Mouse (Mus musculus): ENCODE results near the gene Arpp19.

Gene Arpp19

DNA sequence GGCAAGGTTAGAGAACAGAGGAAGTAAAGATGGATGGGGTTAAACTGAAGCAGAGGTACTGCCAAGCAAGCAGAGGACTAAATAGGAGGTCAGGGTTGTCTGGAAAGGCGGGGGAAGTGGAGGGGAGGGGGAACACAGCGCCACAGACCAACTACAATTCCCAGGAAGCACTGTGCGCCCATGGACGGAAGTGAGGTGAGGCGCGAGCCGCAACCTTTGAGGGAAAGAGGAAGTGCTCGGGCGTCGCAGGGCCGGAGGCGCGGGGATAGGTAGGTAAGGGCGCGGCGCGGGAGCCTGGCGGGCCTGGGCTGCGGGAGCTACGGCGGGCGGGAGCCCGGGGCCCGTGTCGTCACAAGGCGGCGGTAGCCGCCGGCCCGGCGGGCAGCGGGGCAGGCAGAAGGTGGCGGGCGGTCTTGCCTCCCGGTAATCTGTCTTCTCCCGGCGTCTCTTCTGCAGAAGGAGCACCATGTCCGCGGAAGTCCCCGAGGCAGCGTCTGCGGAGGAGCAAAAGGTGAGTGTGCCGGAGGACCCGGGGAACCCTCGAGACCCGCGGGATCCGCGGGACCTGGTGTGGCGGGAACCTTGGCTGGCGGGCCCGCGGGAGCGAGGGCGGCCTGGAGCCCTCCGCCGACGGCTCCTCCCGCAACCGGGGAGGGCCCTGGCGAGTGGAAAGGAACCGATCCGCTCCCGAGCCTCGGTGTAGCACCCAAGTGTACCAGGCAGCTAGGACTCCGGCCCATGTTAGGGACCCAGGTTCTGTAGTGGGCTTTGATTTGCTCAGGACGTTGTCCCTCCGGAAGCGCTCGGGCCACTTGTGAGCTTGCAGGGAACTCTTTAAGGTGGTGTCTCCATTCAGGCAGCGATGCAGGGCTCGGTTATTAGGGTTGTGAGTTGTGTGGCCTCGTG lies at the start of gene Arpp19:
TSS of gene Arpp19 (plus strand) at position 164 of the 906 bp plus-strand sequence.
- DNase-seq (ENCODE audit: extremely low read depth, low read depth) = peak; percentile 83

GRCm38 (mm10) chr9:74988893-74989460 lies 48.4 kb upstream of the Arpp19 start:
- DNase-seq (ENCODE audit: extremely low read depth, low read depth) = no peak

DNA sequence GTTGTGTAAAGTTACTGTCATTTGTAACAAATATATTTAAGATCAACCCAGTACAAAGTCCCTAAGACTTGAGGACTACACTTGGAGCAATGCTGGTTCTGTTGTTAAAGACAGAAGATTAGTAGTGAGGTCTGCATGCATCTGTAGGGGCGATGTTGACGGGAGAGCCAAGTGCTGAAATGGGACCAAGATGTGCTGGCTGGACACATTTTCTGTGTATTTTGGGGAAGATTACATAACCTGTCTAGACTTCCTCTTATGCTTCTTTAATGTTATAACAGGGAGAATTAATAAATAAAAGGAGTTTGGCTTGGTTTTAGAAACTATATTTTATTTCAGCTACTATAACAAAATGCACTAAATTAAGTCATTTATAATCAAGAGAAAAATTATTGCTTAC lies 47.4 kb upstream of the Arpp19 start:
- no peak for DNase-seq (ENCODE audit: extremely low read depth, low read depth)

GRCm38 (mm10) chr9:74994611-74995257 lies 42.7 kb upstream of the Arpp19 start:
- no peak for DNase-seq (ENCODE audit: extremely low read depth, low read depth)

GRCm38 (mm10) chr9:74996349-74996748 lies 41.1 kb upstream of the Arpp19 start:
- DNase-seq (ENCODE audit: extremely low read depth, low read depth) = peak; percentile 15

DNA sequence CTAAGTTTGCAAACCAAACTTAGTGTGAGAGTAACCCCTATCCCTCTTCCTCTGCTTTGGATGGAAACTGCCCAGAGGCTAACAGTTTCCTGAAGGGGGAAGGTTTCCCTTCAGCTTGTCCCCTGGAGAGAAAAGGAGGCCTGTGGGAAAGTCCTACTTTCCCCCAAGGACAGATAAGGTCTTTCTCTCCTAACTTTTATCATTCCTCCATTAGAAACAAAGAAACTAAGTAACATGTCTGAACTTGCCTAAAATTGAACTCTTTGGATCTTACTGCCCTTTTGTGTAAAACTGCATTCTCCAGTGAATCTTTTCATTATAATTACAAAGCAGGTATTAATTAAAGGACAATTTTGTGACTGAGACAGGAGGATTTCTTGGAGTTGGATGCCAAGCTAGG lies 39.4 kb upstream of the Arpp19 start:
- DNase-seq (ENCODE audit: extremely low read depth, low read depth) = no peak

- no peak for DNase-seq (ENCODE audit: extremely low read depth, low read depth)
These were observed 36.4 kb upstream of the Arpp19 start for GRCm38 (mm10) chr9:75001006-75001405.

DNA sequence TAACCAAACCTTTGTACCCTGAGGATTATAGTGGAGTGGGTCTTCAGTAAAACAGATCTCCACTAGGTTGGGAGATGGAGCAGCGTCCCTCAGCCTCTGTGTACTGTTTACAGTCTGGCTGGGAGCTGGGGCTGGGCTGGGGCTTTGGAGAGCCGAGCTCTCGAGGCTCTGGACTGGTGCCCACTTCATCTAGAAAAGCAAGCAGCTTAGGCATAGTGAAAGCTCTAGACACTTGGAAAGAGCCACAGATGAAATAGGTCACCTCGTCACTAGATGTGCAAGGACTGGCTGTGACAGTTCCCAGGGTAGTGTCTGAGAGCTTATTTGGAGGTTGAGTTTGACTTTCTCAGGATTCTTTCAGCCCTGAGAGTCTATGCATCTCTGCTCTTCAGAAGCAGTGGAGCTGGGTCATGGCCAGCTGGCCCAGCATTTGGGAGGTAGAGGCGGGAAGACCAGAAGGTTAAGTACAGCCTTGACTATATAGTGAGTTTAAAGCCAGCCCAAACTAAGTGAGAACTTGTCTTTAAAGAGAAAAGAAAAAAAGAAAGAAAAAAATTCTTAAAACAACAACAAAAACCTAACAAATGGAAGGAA lies 35.7 kb upstream of the Arpp19 start:
- no peak for DNase-seq (ENCODE audit: extremely low read depth, low read depth)

GRCm38 (mm10) chr9:75002262-75002661 lies 35.2 kb upstream of the Arpp19 start:
- no peak for DNase-seq (ENCODE audit: extremely low read depth, low read depth)

DNA sequence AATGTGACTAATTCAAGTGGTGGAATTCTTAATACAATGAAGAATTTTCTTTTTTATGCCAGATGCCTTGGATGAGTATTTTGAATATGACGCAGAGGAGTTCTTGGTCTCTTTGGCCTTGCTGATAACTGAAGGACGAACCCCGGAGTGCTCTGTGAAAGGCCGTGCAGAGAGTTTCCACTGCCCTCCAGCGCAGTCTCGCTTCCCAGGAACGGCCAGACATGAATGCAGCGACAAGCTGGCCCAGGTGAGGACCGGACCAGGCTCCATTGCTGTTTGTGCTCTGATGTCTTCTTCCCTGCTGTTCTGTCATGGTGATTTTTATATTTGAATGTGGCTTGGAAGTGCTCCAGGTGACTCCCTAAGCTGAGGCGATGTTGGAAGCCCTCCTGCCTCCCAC lies 33.2 kb upstream of the Arpp19 start:
- no peak for DNase-seq (ENCODE audit: extremely low read depth, low read depth)

DNA sequence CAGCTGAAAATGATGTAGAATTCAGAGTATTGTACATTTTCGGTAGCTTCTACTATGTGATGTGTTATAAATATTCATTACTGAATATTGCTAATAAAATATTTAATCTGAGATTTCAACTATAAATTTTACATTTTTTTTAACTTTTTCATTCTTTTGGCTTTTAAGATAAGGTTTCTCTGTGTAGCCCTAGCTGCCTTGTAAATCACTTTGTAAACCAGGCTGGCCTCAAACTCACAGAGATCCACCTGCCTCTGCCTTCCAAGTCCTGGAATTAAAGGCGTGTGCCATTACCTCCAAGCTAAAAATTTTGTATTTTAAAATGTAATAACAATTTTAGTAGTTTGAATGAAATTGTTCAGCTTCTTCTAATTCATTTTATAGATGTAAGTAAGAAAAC lies 20.8 kb upstream of the Arpp19 start:
- no peak for DNase-seq (ENCODE audit: extremely low read depth, low read depth)

DNA sequence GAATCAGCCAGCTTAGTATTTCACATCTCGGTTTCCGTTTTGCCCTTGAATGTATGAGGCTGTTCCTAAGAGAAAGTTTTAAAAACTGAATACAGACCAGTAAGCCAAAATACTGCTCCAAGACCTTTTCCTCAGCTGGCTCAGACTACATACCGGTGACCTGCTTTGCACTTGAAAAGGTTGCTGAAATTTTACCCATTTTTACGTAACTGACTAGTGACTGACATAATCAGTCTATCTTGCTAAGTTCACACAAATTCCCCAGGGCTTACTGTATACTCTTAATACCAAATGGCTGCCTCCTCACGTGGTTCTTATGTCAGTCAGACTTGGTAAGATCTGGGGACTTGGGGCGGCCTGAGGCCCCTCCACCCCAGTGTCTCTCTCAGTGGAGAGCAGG lies 18.2 kb upstream of the Arpp19 start:
- DNase-seq (ENCODE audit: extremely low read depth, low read depth) = no peak

GRCm38 (mm10) chr9:75019592-75019991 lies 17.8 kb upstream of the Arpp19 start:
- DNase-seq (ENCODE audit: extremely low read depth, low read depth) = no peak

GRCm38 (mm10) chr9:75020561-75020960 lies 16.9 kb upstream of the Arpp19 start:
- no peak for DNase-seq (ENCODE audit: extremely low read depth, low read depth)

DNA sequence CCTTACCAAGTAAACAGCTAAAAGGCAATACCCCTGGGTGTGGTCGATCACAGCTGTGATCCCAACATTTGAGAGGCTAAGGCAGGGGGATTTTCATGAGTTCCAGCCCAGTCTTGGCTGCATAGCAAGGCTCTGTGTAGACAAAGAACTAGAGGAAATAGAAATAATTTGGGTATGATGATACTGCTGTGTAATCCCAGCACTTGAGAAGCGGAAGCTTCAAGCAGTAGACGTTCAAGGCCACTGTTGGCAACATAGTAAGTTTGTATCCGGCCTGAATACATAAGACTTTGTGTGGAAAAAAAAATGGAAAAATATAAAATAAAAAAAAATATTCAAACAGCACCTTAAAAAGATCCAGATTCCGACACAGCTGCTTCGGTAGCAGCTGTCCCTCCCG lies 14.9 kb upstream of the Arpp19 start:
- DNase-seq (ENCODE audit: extremely low read depth, low read depth) = no peak

DNA sequence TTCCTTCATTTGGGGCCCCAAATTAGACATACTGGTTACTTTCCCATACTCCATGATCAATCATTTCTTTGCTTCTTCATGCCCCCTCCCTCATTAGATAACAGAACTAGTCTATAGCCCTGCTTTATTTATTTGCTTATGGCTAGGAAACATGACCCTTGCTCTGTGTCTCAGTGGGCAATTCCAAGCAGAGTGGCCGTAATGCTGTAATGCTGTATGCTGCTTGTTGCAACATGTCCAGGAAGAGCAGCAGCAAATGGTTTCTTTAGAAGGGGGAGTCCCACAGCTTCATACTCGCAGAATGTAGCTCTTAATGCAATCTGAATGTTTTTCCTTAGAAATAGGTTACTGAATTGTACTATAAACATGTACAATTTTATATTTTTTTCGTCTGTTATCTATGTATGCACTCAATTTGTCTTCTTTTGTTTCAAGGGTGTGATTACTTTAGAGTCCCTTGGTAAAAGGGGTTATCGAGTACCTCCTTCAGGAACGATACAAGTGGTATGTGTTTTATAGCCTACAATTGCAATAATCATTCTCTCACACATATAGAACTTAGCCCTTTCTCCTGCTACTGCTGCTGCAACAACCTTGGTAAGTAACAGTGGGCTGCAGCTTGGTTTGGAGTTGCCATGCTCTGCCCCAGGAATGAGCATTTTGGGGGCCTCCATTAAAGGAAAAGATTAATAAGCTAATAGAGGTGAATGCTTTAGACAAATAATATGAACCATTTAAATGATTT lies 14.1 kb upstream of the Arpp19 start:
- DNase-seq (ENCODE audit: extremely low read depth, low read depth) = no peak

DNA sequence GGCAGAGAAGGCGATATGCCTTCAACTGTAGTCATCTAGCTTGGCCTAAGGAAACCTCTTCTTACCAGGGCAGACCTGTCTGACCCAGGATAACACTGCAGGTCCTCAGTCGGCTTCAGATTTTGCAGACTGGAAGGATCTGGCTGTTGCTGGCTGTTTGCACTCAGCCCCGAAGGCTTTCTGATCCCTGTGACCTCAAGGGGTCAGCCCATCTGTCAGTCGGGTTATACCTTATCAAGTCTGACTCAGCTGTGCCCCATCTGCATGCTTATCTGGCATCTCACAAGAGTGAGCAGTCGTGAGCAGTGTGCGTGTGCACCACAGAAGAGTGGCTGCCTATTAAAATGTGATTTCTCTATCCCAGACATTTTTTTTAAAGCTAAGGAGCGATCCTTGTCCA lies 13.3 kb upstream of the Arpp19 start:
- no peak for DNase-seq (ENCODE audit: extremely low read depth, low read depth)

DNA sequence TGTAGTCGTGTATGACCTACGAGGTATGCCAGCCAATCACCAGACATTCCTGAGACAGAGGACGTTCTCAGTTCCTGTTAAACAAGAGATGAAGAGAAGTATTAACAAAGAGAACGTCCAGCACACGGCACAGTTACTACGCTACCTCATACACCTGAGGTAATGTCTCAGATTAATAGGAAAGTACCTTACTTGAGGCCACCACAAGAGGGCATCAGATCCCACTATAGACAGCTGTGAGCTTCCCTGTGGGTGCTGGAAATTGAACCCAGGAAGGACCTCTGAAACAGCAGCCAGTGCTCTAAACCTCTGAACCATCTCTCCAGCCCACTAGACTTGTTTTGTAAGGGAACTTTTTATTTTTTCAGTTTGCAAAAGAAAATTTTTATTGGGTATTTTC lies 11.7 kb upstream of the Arpp19 start:
- DNase-seq (ENCODE audit: extremely low read depth, low read depth) = no peak

DNA sequence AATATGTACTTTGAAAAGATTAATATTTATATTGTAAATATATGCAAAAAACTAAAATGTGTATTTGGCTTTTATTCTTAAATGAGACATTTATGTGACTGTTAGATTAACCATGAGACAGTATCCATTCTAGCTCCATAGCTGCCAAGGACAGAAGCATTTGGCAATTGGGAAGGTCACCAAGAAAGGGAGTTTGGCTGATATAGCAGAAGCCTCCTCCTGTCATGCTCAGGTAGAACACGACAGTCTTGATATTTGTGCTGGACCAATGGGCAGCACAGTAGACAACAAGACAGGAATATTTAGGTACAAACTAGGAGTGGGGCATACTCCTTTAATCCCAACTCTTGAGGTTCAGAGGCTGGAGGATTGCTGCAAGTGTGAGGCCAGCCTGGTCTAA lies 5.0 kb upstream of the Arpp19 start:
- DNase-seq (ENCODE audit: extremely low read depth, low read depth) = no peak

DNA sequence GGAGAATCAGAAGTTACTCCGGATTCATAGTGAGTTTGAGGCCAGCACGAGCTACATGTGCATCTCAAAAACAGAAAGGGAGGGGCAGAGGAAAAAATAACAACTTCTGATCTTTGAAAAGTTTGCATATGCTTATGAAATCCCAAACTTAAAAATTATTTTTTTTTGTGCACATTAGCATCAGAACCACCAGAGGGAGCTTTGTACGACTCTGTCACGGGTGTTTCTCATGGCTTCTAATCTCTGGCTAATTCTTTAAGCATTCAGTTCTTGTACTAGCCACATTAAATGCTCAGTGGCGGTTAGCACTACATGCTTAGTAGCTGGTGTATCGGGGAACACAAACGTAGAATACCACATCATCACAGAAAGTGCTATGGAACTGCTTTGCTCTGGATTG lies 4.3 kb upstream of the Arpp19 start:
- peak; percentile 35 for DNase-seq (ENCODE audit: extremely low read depth, low read depth)

DNA sequence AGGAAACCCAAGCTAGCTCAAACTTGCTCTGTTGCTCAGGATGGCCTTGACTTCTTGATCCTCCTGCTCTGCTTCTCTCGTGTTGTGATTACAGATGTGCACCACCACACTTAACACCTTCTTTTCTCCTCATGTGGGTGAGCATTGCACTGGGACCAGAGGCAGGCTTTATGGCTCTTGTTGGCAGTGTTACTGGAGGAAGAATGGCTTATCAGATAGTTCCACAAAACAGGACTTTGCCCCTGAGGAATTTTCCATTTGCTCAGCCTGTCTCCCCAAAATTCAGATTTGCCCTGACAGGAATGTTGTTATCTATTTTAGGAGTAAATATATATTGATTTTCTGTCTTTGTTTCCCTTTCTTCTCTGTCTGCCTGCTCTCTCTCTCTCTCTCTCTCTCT lies 2.7 kb upstream of the Arpp19 start:
- DNase-seq (ENCODE audit: extremely low read depth, low read depth) = no peak
